Mouse (Mus musculus) thymus, adult 18-20 months (tissue): ENCODE data around the gene Clec12b.

Experiments used
- DNase-seq, 2 experiments: peaks; one replicate each; pipeline ENCODE4 v3.0.0; 2022; ENCODE audit warnings: mixed read lengths in 2 of 2

The Clec12b gene

DNA sequence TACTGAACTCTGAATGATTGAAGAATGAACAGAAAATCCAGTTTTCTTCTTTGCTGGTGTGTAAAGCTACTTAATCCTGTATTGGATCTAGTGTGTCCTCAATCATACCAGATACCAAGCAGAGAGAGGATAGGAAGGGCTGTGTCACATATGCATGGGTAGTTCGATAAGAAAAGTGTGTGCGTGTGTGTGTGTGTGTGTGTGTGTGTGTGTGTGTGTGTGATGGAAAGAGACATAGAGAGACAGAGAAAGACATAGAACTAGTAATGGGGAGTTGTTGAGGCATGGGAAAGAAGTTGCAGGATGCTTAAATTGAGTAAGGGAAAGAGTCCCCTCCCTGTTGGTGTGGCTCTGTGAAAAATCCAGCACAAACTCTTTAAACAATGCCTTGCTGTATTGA lies at the start of gene Clec12b:
Gene Clec12b (minus strand): TSS at position 101 of the 400 bp plus-strand sequence.
- no peak for DNase-seq

- no peak for DNase-seq
These were observed 48.6 kb upstream of the Clec12b start for GRCm38 (mm10) chr6:129434239-129434638.

DNA sequence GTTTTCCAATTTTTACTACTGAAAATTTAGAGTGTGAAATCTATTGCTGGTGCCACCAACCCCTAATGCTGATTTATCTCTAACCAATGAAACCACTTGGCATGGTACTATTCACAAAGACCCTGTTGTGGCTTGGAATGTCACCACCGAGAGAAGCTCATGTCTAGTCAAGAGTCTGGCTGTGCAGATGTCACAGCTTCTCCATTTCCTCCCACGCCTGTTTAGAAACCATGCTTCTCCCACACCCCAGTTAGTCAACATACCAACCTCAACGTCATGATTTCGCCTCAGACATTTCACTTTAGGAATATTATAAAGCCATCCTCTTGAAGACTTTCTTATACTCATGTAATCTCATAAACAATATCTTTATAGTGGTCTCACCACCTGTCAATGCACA lies 41.6 kb upstream of the Clec12b start:
- no peak for DNase-seq

GRCm38 (mm10) chr6:129425812-129426211 lies 40.1 kb upstream of the Clec12b start:
- DNase-seq: no peak

- no peak for DNase-seq
These were observed 39.5 kb upstream of the Clec12b start for GRCm38 (mm10) chr6:129425217-129425616.

DNA sequence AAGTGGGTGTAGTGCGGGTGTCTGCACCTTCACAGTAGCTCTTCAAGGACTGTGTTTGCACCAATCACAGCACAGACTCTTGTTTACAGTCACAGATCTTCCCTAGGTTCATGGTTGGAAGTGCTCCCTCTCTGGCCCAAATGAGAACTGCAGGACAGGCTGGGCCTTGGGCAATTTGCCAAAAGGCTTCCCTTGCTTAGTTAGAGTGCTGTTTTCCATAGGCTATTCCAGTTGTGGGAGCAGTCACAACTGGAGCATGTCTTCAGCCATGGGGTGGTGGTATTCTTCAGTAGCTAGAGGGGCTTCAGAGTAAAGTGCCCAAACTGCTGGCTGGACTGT lies 38.0 kb upstream of the Clec12b start:
- DNase-seq: peak; percentile 26 to 33

- no peak for DNase-seq
These were observed 37.5 kb upstream of the Clec12b start for GRCm38 (mm10) chr6:129423040-129423733.

DNA sequence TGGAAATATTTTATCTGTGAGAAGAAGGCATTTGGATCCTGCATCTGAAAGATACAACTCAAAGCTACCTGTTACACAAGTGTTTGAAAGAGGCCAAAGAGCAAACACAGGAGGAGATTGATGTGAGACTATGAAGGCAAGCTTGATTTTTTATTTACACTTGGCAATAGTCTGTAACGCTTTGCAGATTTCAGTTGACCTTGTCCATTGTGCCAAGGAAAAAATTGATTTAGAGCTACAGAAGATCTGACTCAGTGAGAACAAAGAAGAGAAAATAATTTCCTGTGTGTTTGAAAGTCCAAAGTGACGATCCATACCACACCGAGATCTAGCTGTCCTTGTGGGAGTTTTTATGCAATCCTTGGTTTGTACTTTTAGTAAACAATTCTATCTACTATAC lies 36.6 kb upstream of the Clec12b start:
- DNase-seq: no peak

DNA sequence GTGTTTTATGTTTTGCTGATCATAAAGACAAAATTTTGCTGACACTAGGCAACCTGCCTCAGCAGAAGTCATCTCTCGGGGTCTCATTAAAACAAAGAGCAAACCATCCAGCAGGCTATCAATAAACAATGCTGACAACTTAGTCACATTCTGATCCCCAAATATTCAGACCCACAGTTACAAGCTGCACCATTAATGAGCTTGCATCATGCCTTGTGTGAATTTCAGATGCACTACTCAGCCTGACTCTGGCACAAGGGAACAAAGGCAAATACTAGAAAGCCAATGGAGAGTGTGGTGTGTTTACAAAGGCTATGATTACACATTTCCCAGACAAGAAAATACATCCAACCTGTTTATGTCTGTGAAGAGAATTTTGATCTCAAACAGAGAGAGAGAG lies 28.5 kb upstream of the Clec12b start:
- DNase-seq: no peak

DNA sequence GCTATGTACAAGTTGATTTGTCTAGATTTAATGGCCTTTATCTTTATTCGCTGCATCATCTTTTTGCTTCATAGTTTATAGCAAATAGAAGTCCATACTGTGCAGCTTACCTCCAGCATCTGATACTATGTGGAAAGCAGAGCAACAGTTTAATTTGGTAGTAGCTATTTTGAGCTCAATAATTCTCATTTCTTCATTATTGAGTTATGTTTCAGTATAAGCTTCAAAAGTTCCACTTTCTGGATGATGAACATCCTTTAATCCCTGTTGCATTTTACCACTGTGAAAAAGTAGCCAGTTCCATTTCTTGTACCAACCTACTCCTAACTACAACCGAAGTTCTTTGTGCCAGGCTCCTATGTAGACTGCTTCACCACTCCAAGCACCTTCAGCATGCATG lies 22.9 kb upstream of the Clec12b start, which contains the start of gene Clec9a:
Gene Clec9a (plus strand): TSS at position 301 of the 400 bp plus-strand sequence.
- DNase-seq: no peak

- DNase-seq: no peak
These were observed 21.6 kb upstream of the Clec12b start for GRCm38 (mm10) chr6:129407324-129407723.

DNA sequence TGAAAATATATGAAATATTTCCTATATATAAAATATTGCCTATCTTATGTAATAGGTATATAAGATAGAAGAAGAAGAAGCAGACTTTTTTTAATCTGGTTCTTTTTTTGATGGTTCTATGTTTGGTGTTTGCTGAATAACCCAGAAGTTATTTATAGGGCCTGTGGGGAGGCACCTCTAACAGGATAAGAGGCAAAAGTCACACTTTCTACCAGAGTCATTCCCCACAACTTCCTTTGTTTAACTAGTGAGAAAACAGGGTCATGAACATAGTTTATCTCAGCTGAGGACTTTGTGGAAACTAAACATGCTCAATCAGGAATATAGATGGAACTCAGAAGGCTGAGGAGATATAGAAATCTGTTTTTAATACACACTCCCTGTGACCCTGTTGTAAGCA lies 20.3 kb upstream of the Clec12b start:
- no peak for DNase-seq

DNA sequence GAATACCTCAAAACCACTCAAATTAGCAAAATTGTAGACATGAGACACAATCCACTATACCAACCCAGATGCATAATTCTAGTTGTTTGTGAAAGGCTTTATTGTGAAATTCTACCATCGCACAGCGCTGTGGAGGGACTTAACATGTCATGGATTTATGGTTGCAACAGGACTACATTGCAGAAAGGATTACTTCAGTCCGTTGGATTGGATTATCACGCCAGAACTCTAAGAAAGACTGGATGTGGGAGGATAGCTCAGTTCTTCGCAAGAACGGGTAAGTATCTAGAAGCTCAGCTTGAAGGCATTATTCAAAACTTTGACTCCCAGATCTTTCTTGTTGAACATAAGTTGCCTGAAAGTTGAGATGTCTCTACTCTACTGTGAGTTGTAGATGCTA lies 17.7 kb upstream of the Clec12b start:
- DNase-seq: no peak

DNA sequence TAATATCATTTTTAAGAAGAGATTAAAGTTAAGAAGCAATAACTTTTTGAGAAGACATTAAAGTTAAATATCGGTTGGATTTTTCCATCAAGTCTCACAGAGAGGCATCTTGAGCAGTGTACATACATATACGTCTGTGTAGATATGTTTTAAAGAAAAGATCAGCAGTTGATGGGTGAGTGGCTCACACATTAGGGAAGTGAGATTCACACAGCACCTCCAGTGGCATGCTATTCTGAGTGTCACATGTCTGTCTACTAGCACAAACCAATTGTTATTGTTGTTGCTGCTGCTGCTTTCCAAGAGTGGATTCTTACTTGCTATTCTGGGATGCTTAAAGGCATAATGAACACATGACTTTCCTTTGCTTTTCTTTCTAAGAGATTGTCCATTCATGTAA lies 16.7 kb upstream of the Clec12b start:
- no peak for DNase-seq

- DNase-seq: no peak
These were observed 14.3 kb upstream of the Clec12b start for GRCm38 (mm10) chr6:129399945-129400344.

DNA sequence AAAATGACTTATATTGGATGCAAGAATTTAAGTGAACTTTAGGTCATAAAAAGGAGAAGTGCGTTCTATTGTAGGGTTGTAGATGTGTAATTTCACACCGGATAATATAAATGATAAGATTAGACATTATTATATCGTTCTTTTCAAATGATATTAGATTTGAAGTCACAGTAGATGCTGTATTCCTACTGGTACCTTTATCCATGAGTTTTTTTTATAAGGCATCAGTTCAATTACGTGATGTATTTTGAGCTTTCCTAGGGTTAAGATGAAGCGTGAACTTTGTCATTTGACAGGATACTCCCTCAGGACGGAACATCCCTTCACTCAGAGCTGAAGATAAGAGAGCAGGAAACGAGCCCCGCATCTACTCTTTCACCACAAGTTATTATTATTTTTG lies 11.3 kb upstream of the Clec12b start, which contains the start of gene Clec1b:
Gene Clec1b (plus strand): TSS at position 301 of the 400 bp plus-strand sequence.
- DNase-seq: no peak

GRCm38 (mm10) chr6:129393732-129394131 lies 8.1 kb upstream of the Clec12b start:
- no peak for DNase-seq

GRCm38 (mm10) chr6:129393087-129393720 lies 7.5 kb upstream of the Clec12b start:
- DNase-seq: no peak

DNA sequence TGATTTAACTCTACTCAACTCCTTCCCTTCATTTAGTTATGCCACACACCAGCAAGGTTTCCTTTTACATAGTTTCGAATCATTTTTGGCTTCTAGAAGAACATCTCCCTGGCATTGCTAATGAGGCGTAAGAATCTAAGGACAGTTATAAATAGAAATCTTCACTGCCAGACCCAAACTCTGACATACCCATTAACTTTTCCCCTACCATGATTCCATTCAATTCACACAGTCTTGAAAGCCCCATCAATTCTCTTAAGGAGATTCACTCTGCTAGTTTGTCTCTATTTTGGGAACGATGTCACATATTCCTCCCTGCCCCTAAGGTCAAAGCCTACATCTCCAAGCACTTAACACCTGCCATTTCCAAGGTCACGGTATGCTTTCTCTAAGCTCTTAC lies 674 bp downstream of the Clec12b start:
- no peak for DNase-seq

DNA sequence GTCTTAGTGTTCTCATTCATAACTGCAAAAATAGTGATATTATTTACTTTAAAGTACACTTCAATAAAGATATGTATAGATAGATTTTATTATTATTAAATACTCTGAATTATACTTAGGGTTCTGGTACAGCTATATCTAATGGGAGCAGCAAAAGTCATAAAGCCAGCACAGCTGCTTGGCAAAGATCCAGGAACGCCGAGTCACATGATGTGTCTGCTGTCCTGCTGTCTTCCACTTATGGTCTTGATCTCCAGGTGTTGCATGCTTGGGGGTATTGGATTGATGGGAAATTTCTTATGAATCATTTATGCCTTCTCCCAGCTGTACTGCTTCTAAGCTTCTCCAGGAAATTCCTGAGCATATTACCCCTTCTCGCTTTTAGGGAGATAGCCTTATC lies 2.2 kb downstream of the Clec12b start:
- no peak for DNase-seq

DNA sequence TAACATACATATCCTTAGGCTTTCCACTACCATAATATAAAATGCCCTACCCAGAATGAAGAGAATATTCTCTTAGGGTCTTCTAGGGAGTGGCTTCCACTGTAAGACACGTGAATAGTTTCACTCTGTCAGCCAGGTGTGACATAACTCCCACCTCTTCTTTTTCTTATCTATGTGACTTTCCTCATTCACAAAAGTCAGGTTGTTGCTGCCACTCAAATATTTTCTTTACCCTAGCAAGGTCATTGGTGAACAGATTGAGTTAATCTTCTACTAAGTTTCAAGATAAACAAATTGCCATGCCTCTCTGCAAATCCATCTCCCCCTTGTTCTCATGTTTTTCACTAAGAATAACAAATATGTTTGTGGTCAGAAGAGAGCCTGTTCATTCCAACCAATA lies 3.9 kb downstream of the Clec12b start:
- no peak for DNase-seq

- DNase-seq: no peak
These were observed 5.2 kb downstream of the Clec12b start for GRCm38 (mm10) chr6:129380454-129380853.

DNA sequence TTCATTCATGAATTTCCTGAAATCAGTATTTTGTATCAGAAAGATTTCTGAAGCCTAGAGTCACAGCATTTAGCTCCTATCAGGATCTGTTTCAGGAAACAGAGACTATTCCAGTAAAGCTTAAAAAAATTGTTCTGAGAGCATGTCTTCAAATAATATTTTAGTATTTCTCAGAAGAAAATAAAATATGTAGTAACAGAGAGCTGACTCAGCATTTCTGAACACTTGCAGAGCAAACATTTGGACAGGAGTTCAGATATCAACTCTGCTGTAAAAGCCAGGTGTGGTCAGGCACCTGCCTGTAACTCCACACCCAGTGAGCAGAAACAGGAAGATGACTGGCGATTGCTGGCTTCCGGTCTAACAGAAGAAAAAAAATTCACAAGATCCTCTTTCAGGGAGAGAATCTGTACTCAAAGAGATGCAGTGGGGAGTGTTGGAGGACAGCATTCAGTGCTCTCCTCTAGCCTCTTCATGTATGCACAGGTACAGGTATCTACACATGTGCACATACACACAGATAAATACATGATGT lies 10.7 kb downstream of the Clec12b start:
- DNase-seq: no peak

GRCm38 (mm10) chr6:129369374-129370132 lies 16.1 kb downstream of the Clec12b start:
- no peak for DNase-seq
